Mouse (Mus musculus): ENCODE measurements around the gene Gm42715.
"Not testable (repeated sequence)": the region's sequence is repeated elsewhere in the genome, so short reads cannot be mapped to it uniquely, and the experiment has no call there.

The Gm42715 gene

GRCm38 (mm10) chr7:127519284-127519683, at the start of gene Gm42715:
TSS of gene Gm42715 (plus strand) at chr7:127519584.
- in situ Hi-C loops (cut with MboI; ENCODE audit: low pct_unique_long_range_greater_than_20kb in 1 of 2, low sequenced_read_pairs in 2 of 2, unreplicated experiment in 1 of 2): loop anchor here in 1 of 2 experiments (5.0 kb wide), 1 partner anchor 33 kb away; no protein-coding TSS in a partner anchor

- in situ Hi-C loops (cut with MboI; ENCODE audit: low pct_unique_long_range_greater_than_20kb in 1 of 2, low sequenced_read_pairs in 2 of 2, unreplicated experiment in 1 of 2): no loop called here
Observed at GRCm38 (mm10) chr7:127470011-127470715, 49.2 kb upstream of the Gm42715 start.

- in situ Hi-C loops (cut with MboI; ENCODE audit: low pct_unique_long_range_greater_than_20kb in 1 of 2, low sequenced_read_pairs in 2 of 2, unreplicated experiment in 1 of 2): no loop called here
Observed at GRCm38 (mm10) chr7:127470743-127471645, 48.4 kb upstream of the Gm42715 start.

GRCm38 (mm10) chr7:127471646-127472010, 47.8 kb upstream of the Gm42715 start:
- in situ Hi-C loops (cut with MboI; ENCODE audit: low pct_unique_long_range_greater_than_20kb in 1 of 2, low sequenced_read_pairs in 2 of 2, unreplicated experiment in 1 of 2): no loop called here

GRCm38 (mm10) chr7:127472060-127472459, 47.3 kb upstream of the Gm42715 start:
- in situ Hi-C loops (cut with MboI; ENCODE audit: low pct_unique_long_range_greater_than_20kb in 1 of 2, low sequenced_read_pairs in 2 of 2, unreplicated experiment in 1 of 2): no loop called here

GRCm38 (mm10) chr7:127473705-127474104, 45.7 kb upstream of the Gm42715 start:
- in situ Hi-C loops (cut with MboI; ENCODE audit: low pct_unique_long_range_greater_than_20kb in 1 of 2, low sequenced_read_pairs in 2 of 2, unreplicated experiment in 1 of 2): no loop called here

GRCm38 (mm10) chr7:127474378-127475070, 44.9 kb upstream of the Gm42715 start:
- in situ Hi-C loops (cut with MboI; ENCODE audit: low pct_unique_long_range_greater_than_20kb in 1 of 2, low sequenced_read_pairs in 2 of 2, unreplicated experiment in 1 of 2): no loop called here

GRCm38 (mm10) chr7:127475186-127475740, 44.1 kb upstream of the Gm42715 start:
- in situ Hi-C loops (cut with MboI; ENCODE audit: low pct_unique_long_range_greater_than_20kb in 1 of 2, low sequenced_read_pairs in 2 of 2, unreplicated experiment in 1 of 2): no loop called here

GRCm38 (mm10) chr7:127476336-127476735, 43.0 kb upstream of the Gm42715 start:
- in situ Hi-C loops (cut with MboI; ENCODE audit: low pct_unique_long_range_greater_than_20kb in 1 of 2, low sequenced_read_pairs in 2 of 2, unreplicated experiment in 1 of 2): no loop called here

GRCm38 (mm10) chr7:127476855-127477254, 42.5 kb upstream of the Gm42715 start:
- in situ Hi-C loops (cut with MboI; ENCODE audit: low pct_unique_long_range_greater_than_20kb in 1 of 2, low sequenced_read_pairs in 2 of 2, unreplicated experiment in 1 of 2): no loop called here

- in situ Hi-C loops (cut with MboI; ENCODE audit: low pct_unique_long_range_greater_than_20kb in 1 of 2, low sequenced_read_pairs in 2 of 2, unreplicated experiment in 1 of 2): no loop called here
Observed at GRCm38 (mm10) chr7:127477687-127478634, 41.4 kb upstream of the Gm42715 start.

GRCm38 (mm10) chr7:127478635-127479317, 40.6 kb upstream of the Gm42715 start, which contains the start of gene Fbrs:
TSS of gene Fbrs (plus strand) at chr7:127479199.
- in situ Hi-C loops (cut with MboI; ENCODE audit: low pct_unique_long_range_greater_than_20kb in 1 of 2, low sequenced_read_pairs in 2 of 2, unreplicated experiment in 1 of 2): no loop called here

- in situ Hi-C loops (cut with MboI; ENCODE audit: low pct_unique_long_range_greater_than_20kb in 1 of 2, low sequenced_read_pairs in 2 of 2, unreplicated experiment in 1 of 2): no loop called here
Observed at GRCm38 (mm10) chr7:127479318-127480225, 39.8 kb upstream of the Gm42715 start.

- in situ Hi-C loops (cut with MboI; ENCODE audit: low pct_unique_long_range_greater_than_20kb in 1 of 2, low sequenced_read_pairs in 2 of 2, unreplicated experiment in 1 of 2): no loop called here
Observed at GRCm38 (mm10) chr7:127480321-127480720, 39.1 kb upstream of the Gm42715 start.

- in situ Hi-C loops (cut with MboI; ENCODE audit: low pct_unique_long_range_greater_than_20kb in 1 of 2, low sequenced_read_pairs in 2 of 2, unreplicated experiment in 1 of 2): no loop called here
Observed at GRCm38 (mm10) chr7:127485416-127485815, 34.0 kb upstream of the Gm42715 start.

GRCm38 (mm10) chr7:127488364-127488763, 31.0 kb upstream of the Gm42715 start:
- in situ Hi-C loops (cut with MboI; ENCODE audit: low pct_unique_long_range_greater_than_20kb in 1 of 2, low sequenced_read_pairs in 2 of 2, unreplicated experiment in 1 of 2): not testable (repeated sequence)
